Mouse (Mus musculus) liver, adult (tissue): ENCODE measurements around the gene Slc2a5.

ENCODE experiments used
- GATA4 ChIP-seq: IDR thresholded peaks from 2 replicates; pipeline ENCODE4 v1.6.1; 2014; ENCODE audit warnings: mild to moderate bottlenecking, low read length; ENCODE audit not compliant: insufficient replicate concordance

Gene Slc2a5

DNA sequence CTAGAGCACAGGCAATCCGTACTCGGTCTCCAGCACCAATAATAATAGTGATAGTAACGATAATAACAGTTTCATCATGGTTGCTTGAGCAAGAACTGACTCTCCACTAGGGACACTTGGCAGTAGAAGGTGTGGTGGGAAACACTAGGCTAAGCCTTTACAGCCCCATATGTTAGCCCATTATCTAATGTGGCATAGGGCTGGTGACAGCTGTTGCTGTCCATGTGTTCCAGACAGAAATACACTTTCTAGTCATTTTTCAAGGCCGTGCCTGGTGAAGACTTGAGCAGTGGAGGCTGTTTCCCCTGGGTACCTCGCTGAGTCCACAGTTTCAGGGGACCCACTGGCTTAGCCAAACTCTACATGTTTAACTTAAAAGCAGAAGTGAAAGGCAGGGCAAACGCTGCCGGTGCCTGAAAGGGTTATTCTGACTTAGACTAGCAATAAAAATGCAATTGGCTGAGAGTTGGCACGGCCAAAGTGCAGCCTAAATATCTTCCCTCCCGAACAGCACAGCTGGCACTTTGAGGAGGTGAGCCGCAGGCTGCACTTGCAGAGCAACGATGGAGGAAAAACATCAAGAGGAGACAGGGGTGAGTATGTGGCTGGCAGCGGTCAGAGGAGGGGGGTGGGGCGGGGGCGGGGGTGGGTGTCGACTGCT is 1.2 kb downstream of the Slc2a5 start:
- no peak for TF ChIP-seq GATA4

GRCm38 (mm10) chr4:150121430-150121829 is 2.3 kb downstream of the Slc2a5 start:
- no peak for TF ChIP-seq GATA4

DNA sequence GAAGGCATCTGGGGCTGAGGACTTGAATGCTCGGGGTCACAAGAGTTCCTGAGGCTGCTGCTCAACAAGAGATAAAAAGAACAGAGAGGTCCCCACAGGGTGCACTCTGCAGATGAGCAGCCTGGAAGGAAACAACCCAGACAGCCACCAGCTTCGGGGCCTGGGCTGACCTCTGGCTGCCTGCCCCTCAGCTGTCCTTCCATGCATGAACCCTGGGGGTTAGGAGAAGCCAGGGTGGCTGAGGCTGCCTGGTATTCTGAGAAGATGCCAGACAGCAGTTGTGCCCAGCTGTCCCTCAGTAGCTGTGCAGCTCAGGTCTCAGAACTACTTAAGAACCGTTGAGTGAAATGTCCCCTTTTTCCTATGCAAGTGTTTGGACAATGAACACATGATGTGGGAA is 3.4 kb downstream of the Slc2a5 start:
- no peak for TF ChIP-seq GATA4

GRCm38 (mm10) chr4:150126373-150126772 is 7.3 kb downstream of the Slc2a5 start:
- no peak for TF ChIP-seq GATA4

DNA sequence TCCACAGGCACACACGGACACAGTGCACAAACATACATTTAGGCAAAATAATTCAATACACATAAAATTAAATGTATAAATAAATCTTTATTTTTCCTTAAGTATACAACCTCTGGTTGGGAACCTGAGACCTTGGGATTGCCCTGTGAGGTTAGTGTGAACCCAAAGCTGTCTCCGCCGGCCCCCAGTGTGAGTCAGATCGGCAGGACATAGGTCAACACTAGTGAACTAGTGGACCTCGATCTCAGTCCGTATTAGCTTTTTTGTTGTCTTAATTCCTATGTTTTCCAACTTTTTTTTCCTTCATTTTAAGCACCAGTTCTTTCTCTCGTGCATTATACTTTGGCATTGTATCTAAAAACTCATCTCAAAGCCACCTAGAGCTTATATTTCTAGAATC is 8.8 kb downstream of the Slc2a5 start:
- no peak for TF ChIP-seq GATA4

DNA sequence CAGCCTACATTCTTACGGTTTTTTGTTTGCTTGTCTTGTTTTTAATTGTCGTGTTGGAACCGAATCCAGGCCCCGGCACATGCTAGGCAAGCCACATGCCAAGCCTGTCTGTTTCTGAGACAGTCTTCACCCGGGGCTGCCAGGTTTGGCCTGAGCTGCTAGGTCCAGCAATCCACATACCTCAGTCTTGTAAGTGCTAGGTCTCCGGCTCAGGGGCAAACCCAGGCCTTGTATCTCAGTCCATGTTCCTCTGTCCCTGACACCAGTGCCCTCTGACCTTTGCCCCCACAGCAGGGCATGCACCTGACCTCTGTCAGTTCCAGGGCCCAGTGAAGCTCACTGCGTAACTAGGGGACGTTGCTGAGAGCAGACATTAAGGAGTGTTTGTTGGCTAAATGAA is 9.5 kb downstream of the Slc2a5 start:
- peak; percentile 33; the same call in 1 of the 2 replicates for TF ChIP-seq GATA4

GRCm38 (mm10) chr4:150130661-150131060 is 11.6 kb downstream of the Slc2a5 start:
- no peak for TF ChIP-seq GATA4

- TF ChIP-seq GATA4 = peak; percentile 85; the same call in 1 of the 2 replicates
Observed at GRCm38 (mm10) chr4:150132692-150133271, 13.7 kb downstream of the Slc2a5 start.

DNA sequence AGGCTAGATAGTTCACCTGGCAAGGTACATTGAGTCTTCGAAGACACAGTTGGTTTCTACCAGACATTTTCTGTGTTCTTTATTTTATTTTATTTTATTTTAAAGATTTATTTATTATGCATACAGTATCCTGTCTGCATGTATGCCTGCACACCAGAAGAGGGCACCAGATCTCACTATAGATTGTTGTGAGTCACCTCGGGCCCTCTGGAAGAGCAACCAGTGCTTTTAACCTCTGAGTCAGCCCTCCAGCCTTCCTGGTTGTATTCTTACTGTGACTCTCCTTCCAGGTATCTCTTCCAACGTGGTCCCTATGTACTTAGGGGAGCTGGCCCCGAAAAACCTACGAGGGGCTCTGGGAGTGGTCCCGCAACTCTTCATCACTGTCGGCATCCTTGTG is 16.2 kb downstream of the Slc2a5 start:
- no peak for TF ChIP-seq GATA4

- no peak for TF ChIP-seq GATA4
Observed at GRCm38 (mm10) chr4:150136693-150137092, 17.6 kb downstream of the Slc2a5 start.

- no peak for TF ChIP-seq GATA4
Observed at GRCm38 (mm10) chr4:150137368-150138083, 18.4 kb downstream of the Slc2a5 start.

- TF ChIP-seq GATA4 = no peak
Observed at GRCm38 (mm10) chr4:150138084-150138543, 19.0 kb downstream of the Slc2a5 start.

DNA sequence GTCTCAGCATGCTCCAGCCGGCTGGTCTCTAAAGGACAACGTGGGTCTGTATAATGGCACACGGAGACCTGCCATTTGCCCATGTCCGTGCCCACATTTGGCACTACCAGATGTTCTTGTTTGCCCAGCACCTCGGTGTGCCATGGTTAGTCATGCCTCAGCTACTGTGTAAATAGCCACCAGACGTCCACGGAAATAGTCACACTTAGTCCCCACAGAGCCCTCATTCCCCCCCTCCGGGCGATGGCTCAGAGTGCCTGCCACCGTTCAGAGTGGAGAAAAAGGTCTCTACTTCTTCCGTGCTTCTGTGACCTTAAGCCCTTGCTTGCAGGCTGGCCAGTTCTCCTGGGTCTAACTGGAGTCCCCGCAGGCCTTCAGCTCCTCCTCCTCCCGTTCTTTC is 20.0 kb downstream of the Slc2a5 start:
- no peak for TF ChIP-seq GATA4

DNA sequence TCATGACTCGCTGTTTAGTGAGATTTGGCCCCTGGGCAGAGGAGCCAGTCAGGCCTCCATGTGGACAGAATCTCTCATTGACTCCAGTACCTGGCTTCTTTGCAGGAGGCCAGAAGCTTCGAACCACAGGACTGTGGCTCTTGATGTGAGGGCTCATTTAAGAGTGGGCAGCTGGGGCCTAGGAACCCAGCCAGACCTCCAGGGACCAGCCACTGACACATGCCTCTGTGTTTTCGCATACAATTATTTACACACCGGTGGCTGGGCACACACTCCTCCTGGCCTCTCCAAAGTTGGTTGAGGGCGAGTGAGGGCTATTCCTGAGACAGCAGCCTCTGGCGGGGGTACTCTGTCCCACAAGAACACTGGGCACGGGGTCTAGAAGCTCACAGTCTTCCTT is 21.3 kb downstream of the Slc2a5 start:
- TF ChIP-seq GATA4 = no peak

DNA sequence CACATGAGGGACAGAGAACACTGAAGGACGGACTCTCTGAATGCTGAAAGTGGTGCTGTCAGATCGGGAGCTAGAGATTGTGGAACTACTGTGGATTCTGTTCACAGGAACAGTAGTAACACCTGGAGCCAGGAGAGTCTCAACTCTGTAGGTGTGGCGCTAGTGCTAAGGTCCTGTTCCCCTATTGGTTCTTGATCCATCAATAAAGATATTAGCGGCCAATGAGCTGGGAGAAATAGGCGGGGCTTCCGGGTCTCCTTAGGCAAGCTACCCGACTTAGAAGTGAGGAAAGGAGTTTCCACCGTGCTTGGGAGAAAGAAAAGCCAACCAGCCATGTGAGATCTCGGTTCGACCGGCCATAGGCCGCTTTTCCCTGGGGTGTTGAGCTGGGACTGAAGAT is 25.2 kb downstream of the Slc2a5 start:
- no peak for TF ChIP-seq GATA4

- TF ChIP-seq GATA4 = no peak
Observed at GRCm38 (mm10) chr4:150146286-150146685, 27.2 kb downstream of the Slc2a5 start.

DNA sequence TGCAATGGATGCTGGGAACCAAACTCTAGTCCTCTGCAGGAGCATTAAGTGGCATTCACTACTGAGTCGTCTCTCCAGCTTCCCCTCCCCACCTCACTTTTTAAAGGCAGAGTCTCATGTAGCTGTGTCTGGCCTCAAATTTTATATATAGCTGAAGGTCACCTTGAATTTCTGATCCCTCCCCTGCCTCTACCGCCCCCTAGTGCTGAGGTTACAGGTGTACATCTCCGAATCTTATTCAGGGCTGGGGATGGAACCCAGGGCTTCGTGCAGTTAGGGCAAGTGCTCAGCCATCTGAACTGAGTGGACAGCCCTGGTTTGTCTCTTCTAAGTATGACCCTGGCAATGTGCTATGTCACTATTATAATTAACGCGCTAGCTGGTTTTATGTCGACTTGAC is 32.0 kb downstream of the Slc2a5 start:
- no peak for TF ChIP-seq GATA4

GRCm38 (mm10) chr4:150152483-150152882 is 33.4 kb downstream of the Slc2a5 start:
- TF ChIP-seq GATA4 = no peak
